Mouse (Mus musculus): Measurements from ENCODE around the gene Matn1. TPM values are rescaled to one million over a fixed set of nuclear protein-coding genes. Genes with fewer than 3 reads are reported as not detected.
A peak's percentile ranks its signal among the peaks of the same experiment; 100 is the strongest.

The Matn1 gene
- total and polyA plus RNA-seq, 2 experiments from 2014 or later, result 0.26 to 1.2 TPM

DNA sequence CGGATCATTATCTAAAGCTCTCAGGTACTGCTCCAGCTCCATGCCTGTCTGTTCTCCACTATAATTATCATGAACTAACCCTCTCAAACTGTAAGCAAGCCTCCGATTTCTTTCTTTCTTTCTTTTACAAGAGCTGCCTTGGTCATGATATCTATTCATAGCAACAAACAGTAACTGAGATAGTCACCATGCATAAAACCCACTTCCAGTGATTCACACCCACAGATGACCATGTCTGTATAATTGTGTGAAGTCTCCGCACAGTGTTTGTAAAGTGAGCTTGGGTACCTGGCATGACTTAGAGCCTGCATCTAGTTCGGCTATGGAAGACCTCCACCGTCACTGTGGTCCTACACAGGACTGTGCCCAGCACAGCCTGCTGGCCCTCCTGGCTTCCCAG lies 46.8 kb downstream of the Matn1 start:
- H3K9me3 ChIP-seq (ENCODE audit: low read length), result peaks cover 3% of the 10 kb centered on the region; the same call in 1 of the 2 replicates
- no peak for ATAC-seq

DNA sequence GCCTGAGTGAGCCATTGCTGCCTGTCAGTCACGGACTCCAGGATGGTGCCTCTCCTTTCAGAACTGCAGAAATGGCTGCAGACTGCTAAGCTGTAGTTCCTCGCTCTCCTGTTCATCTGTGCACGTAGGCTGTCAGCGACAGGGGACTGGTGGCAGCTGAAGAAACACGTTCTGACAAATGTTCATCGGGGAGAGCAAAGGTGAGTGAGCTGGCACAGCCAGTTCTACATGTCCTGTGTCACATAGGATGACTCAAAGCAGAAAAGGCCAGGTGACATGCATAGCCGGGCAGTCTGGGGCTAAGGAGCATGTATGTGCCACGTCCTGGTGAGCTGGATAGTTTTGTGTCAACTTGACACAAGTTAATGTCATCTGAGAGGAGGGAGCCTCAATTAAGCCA lies 50.4 kb downstream of the Matn1 start:
- Histone ChIP-seq H3K9me3 (ENCODE audit: low read length) (peaks cover 3% of the 10 kb centered on the region; the same call in 1 of the 2 replicates), H3K36me3 (ENCODE audit: insufficient read depth, low read length) (no peaks in the 10 kb centered on the region), H3K4me3 (ENCODE audit: low read length) (no peak overlapping the region), H3K4me2 (ENCODE audit: low read depth, low read length) (no peak overlapping the region), H3K4me1 (ENCODE audit: insufficient read depth, low read length) (no peaks in the 10 kb centered on the region), H3K9ac (replicated peaks; ENCODE audit: low read length) (no peak overlapping the region), H3K27ac (no peak overlapping the region), H3K27me3 (ENCODE audit: insufficient read depth, low read length) (no peaks in the 10 kb centered on the region)
- DNase-seq (ENCODE audit: low spot score) (no peak), ATAC-seq (no peak)
- no peak for TF ChIP-seq CTCF (IDR thresholded peaks at IDR 0.05; ENCODE audit: low read depth)
- WGBS, result 85% methylated on average over 8 of the region's 8 CpGs

More for the DNA sequence above, 46.8 kb downstream of the Matn1 start:
- H3K4me2 ChIP-seq (ENCODE audit: low read depth, low read length), result no peak overlapping the region
- no peak overlapping the region for H3K27ac ChIP-seq
- no peaks in the 10 kb centered on the region for H3K27me3 ChIP-seq (ENCODE audit: insufficient read depth, low read length)
- H3K4me1 ChIP-seq (ENCODE audit: insufficient read depth, low read length), result no peaks in the 10 kb centered on the region
- no peaks in the 10 kb centered on the region for H3K36me3 ChIP-seq (ENCODE audit: insufficient read depth, low read length)
- TF ChIP-seq CTCF (IDR thresholded peaks at IDR 0.05; ENCODE audit: low read depth), result no peak
- no peak overlapping the region for H3K9ac ChIP-seq (replicated peaks; ENCODE audit: low read length)
- no peak overlapping the region for H3K4me3 ChIP-seq (ENCODE audit: low read length)
- no peak for DNase-seq (ENCODE audit: low spot score)
- WGBS, result 97% methylated on average over 5 of the region's 5 CpGs

DNA sequence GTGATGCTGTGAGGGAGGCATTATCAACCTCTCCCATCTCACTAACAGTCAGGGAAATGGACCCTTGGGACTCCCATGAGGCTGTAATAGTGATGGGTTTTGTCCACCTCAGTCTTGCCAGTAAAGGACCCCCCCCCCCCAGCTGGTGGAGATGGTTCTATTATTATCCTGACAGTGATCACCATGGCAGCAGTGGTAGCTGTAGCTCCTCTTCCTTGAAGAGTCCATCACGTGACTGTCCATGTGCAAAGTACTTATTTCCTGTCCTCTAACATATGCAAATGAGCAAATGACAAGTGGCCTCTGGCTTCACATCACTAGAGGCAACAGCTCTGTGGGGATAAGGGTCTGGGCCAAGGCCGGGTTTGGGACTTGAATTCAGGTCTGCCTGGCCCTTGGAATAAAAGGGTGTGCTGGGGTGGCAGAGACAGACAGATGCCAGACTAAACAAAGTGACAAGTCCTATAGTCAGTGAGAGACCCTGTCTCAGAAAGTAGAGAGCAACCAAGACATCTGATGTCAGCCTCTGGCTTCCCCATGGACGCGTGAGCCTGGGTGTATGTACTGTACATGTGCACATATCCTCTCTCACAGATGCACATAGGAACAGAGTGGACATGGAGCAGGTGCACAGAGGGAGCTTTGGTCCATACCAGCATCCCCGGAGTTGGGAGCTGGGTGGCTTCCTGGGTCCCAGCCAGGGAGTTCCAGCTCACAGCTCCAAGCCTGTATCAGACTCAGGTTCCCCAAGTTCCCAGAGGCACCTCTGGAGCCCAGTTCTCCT lies 55.8 kb downstream of the Matn1 start:
- Histone ChIP-seq H3K4me1 (ENCODE audit: insufficient read depth, low read length) (no peaks in the 10 kb centered on the region), H3K9ac (replicated peaks; ENCODE audit: low read length) (no peak overlapping the region), H3K27ac (no peak overlapping the region), H3K36me3 (ENCODE audit: insufficient read depth, low read length) (no peaks in the 10 kb centered on the region), H3K4me3 (ENCODE audit: low read length) (no peak overlapping the region), H3K4me2 (ENCODE audit: low read depth, low read length) (no peak overlapping the region), H3K9me3 (ENCODE audit: low read length) (peaks cover 3% of the 10 kb centered on the region; the same call in 1 of the 2 replicates), H3K27me3 (ENCODE audit: insufficient read depth, low read length) (no peaks in the 10 kb centered on the region)
- no peak for TF ChIP-seq CTCF (IDR thresholded peaks at IDR 0.05; ENCODE audit: low read depth)
- ATAC-seq (no peak), DNase-seq (ENCODE audit: low spot score) (no peak)
- WGBS, result 55% methylated on average over 5 of the region's 5 CpGs

DNA sequence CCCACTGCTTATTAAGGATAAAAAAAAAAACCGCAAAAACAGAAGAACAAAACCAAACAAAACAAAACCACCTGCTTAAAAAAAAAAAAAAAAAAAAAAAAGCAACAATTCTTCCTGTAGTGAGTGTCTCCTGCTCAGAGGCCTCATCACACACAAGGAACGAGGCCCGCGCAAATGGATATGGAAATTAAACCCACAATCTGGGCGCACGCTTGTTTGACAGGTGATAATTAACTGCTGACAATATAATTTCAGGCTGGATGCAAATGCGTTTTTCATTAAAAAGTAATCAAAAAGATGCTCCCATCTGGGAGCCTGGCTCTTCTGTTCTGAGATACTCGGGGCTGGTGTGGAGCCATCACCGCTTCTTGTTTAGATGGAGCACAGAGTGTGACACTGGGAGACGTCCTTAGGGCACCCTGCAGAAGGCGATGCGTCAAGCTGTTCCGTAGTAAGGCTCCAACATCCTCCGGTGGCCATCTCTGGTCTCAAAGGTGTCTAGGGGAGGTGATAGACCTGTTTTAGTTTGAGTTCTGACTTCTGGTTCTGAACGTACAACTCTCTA lies 56.5 kb downstream of the Matn1 start:
- no peaks in the 10 kb centered on the region for H3K27me3 ChIP-seq (ENCODE audit: insufficient read depth, low read length)
- DNase-seq (ENCODE audit: low spot score), result peak; percentile 67
- no peak for ATAC-seq
- no peaks in the 10 kb centered on the region for H3K9me3 ChIP-seq (ENCODE audit: low read length)
- H3K4me2 ChIP-seq (ENCODE audit: low read depth, low read length), result no peak overlapping the region
- no peak overlapping the region for H3K9ac ChIP-seq (replicated peaks; ENCODE audit: low read length)
- no peaks in the 10 kb centered on the region for H3K36me3 ChIP-seq (ENCODE audit: insufficient read depth, low read length)
- no peak overlapping the region for H3K4me3 ChIP-seq (ENCODE audit: low read length)
- 52% methylated on average over 15 of the region's 15 CpGs for WGBS
- no peak overlapping the region for H3K27ac ChIP-seq
- no peaks in the 10 kb centered on the region for H3K4me1 ChIP-seq (ENCODE audit: insufficient read depth, low read length)
- TF ChIP-seq CTCF (IDR thresholded peaks at IDR 0.05; ENCODE audit: low read depth), result no peak

Other genes with a start within 250 kb of the Matn1 start
- gene Sdc3, start 151.8 kb upstream of the Matn1 start, total RNA-seq (2014; rRNA removed), result 587 and 649 TPM in 2 replicates
- 150 and 180 TPM in 2 replicates for gene Sdc3, start 151.8 kb upstream of the Matn1 start, polyA plus RNA-seq (2015; fragmentation: Nextera tagmentation; extraction: Ambion mirVana)
- gene Laptm5, start 31.3 kb upstream of the Matn1 start, total RNA-seq (2014; rRNA removed), result 42.8 and 71.4 TPM in 2 replicates
- 40.8 and 43.1 TPM in 2 replicates for gene Laptm5, start 31.3 kb upstream of the Matn1 start, polyA plus RNA-seq (2015; fragmentation: Nextera tagmentation; extraction: Ambion mirVana)

Measured in hindbrain, postnatal 0 days (tissue).